Mouse (Mus musculus): ENCODE data around the gene Klhl29.

Gene Klhl29

DNA sequence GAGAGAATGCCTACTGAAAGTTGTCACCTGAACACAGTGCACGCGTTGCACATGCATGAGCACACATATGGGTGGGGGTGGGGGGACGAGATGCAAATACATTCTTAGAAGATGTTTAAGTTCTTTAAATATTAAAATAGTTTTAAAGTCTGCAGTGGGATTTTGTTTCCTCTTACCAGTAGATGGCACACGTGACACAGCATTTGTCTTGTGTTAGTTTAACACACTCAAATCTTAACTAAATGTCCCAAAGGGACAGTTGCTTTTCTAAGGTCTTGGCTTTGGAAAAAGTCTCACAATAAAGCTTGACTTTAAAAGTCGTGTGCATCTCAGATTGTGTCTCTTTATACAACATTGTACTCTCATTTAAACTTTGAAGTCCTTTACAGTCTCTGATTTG lies 346.4 kb downstream of the Klhl29 start:
- DNase-seq (ENCODE audit: low spot score in 2 of 2): no peak
